In the genomic region with DNA sequence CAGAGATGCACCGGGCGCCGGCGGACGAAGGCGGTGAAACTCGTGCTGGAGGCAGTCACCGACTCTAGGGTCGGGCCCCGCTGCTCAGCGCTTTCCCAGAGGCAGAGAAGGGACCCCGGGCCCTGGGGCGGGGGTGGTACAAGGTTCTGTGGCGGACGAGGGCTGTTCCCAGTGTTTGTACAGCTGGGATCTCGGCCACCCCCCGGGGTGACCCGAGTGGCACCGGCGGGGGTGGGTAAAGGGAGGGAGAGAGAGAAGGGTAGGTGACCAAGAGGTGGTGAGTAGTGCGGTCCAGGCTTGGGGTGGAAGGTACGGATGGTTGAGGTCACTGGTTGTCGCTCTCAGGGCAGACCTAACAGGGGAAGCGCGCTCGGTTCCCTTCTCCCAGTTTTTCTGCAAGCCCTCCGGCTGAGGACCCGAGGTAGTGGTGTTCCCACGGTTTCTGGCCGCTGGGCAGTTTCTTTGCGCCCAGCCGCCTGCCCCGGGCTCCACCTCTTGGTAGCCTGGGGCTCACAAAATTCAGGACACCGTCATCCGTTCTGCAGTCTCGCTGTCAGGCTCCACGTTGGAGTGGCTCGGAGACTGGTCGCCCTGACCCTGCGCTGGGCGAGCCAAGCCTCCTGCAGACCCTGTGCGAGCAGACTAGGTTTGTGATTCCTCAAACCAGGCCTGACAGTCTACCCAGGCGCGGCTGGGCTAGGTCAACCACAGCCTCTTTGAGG, we compare ENCODE assay signal across 8 mouse cellular contexts.
A peak's percentile ranks its signal among the peaks of the same experiment; 100 is the strongest.
DNase-seq lines count a peak whose midpoint lies in the region; ATAC-seq and TF ChIP-seq lines count a peak whose summit lies in the region.

No protein-coding gene starts in this region.

- DNase-seq in heart, adult 11 months: peak; percentile 84
- no peak for DNase-seq in heart, postnatal 10 days
- peak; percentile 16 for DNase-seq in Muller cell, postnatal 12 days (ENCODE audit: inconsistent ontology term)
- peak; percentile 25 to 32 for DNase-seq in gastrocnemius, postnatal 4 days (ENCODE audit: low spot score in 2 of 2)
- no peak for DNase-seq in liver, postnatal 0 days
- no peak for DNase-seq in layer of hippocampus, adult 18-20 months (ENCODE audit: low spot score in 2 of 2)
- DNase-seq in thymus, adult 2 months: no peak
- no peak for DNase-seq in lung, postnatal 25 days (ENCODE audit: low spot score)

- H3K9me3 ChIP-seq in liver, postnatal 0 days (ENCODE audit: low read length): no peaks in the 10 kb centered on the region

- H3K27me3 ChIP-seq in liver, postnatal 0 days (ENCODE audit: insufficient read depth, low read length): peaks cover 54% of the 10 kb centered on the region
- H3K27me3 ChIP-seq in thymus, adult 2 months (ENCODE audit: control insufficient read depth, insufficient read depth, low read length): peaks cover 4% of the 10 kb centered on the region; the same call in 1 of the 2 replicates

- H3K36me3 ChIP-seq in liver, postnatal 0 days (replicated peaks; ENCODE audit: insufficient read depth, low read length): no peaks in the 10 kb centered on the region
- no peaks in the 10 kb centered on the region for H3K36me3 ChIP-seq in thymus, adult 2 months (ENCODE audit: control insufficient read depth, insufficient read depth, low read length)

- no peak for TF ChIP-seq EP300 in liver, postnatal 0 days (IDR thresholded peaks at IDR 0.05; ENCODE audit: low read depth)

- H3K4me3 ChIP-seq in liver, postnatal 0 days (ENCODE audit: low read depth, low read length): peak overlapping the region; percentile 31
- no peak overlapping the region for H3K4me3 ChIP-seq in thymus, adult 2 months (ENCODE audit: control insufficient read depth, insufficient read depth, low read length)

- intact Hi-C loops in heart, postnatal 10 days (cut with DNase I): loop anchor here (5.0 kb wide), 1 partner anchor 113 kb away; a partner anchor contains a TSS

- WGBS in liver, postnatal 0 days (ENCODE audit: insufficient replicate concordance): 2% methylated on average over 40 of the region's 44 CpGs
- 28% methylated on average over 44 of the region's 44 CpGs for WGBS in thymus, adult 2 months

- H3K27ac ChIP-seq in liver, postnatal 0 days (ENCODE audit: low read depth): no peak overlapping the region
- H3K27ac ChIP-seq in thymus, adult 2 months (ENCODE audit: control insufficient read depth, insufficient read depth, low read length): no peak overlapping the region

- TF ChIP-seq POLR2A in thymus, adult 2 months (IDR thresholded peaks at IDR 0.05; ENCODE audit: control insufficient read depth, extremely low read depth, insufficient read depth, low read length, poor library complexity): no peak

- H3K4me1 ChIP-seq in liver, postnatal 0 days (ENCODE audit: insufficient read depth): peaks cover 7% of the 10 kb centered on the region; the same call in 1 of the 2 replicates
- H3K4me1 ChIP-seq in thymus, adult 2 months (replicated peaks; ENCODE audit: control insufficient read depth, insufficient read depth, low read length): no peaks in the 10 kb centered on the region

- ATAC-seq in liver, postnatal 0 days: no peak

- no peak overlapping the region for H3K9ac ChIP-seq in liver, postnatal 0 days (replicated peaks)

- TF ChIP-seq CTCF in liver, postnatal 0 days (IDR thresholded peaks at IDR 0.05; ENCODE audit: low read depth): no peak
- TF ChIP-seq CTCF in thymus, adult 2 months (IDR thresholded peaks at IDR 0.05; ENCODE audit: borderline replicate concordance, control insufficient read depth, extremely low read depth, insufficient read depth, low read length, poor library complexity): no peak

- H3K4me2 ChIP-seq in liver, postnatal 0 days (ENCODE audit: low read depth, low read length): peak overlapping the region; percentile 58

Comparison
In these comparisons a context has a peak if more than half of its experiments do, and no peak if none do; other contexts are left out.
1. DNase-seq: peak in heart, adult 11 months (single experiment), Muller cell, postnatal 12 days (single experiment) and gastrocnemius, postnatal 4 days (2 of 2); none in heart, postnatal 10 days (0 of 2), liver, postnatal 0 days (single experiment), layer of hippocampus, adult 18-20 months (0 of 2), thymus, adult 2 months (single experiment) and lung, postnatal 25 days (single experiment).